Comparison of ENCODE assay signal across 8 mouse cellular contexts in the genomic region with DNA sequence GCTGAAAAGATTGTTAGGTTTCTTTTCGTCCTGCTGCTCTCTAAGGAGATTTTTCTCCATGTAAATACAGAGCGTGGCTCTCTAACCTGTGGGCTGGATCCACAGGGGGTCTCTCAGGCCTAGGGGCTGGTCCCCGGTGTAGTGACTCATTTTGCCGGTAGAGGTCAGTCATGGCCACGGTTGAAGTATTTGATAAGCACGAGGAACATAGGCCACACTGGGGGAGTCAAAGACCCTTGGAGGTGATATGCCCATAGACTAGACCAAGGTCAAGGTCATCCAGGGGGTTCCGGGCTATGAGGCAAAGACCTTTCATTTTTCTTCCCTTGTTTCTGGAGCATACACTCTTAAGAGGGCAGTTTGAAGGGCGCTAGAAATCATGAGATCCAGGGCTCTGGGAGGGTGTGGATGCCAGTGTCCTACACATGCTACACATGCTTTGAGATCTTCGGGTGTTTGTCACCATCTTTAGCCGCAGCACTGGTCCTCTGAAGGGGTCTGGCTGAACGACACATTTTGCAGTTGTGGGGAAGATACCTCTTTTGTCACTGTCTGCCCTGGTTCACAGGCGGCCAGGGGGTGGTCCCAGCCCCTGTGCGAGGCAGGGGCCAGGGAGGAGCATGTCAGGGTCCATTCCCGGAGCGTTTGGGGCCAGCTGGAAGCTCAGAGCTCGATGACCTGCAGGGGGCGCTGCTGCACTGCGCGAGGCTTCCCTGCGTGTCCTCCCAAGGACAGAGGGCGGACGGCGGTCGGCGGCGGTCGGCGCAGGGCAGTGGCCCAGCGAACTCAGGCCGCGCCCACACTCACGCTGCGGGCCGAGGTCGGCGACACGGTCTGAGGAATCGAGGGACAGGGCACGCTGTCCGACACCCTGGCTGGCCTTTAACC.
DNase-seq lines count a peak whose midpoint lies in the region; TF ChIP-seq lines count a peak whose summit lies in the region.

No protein-coding gene starts in this region.

- TF ChIP-seq CTCF in layer of hippocampus, adult 2 months (conservative IDR thresholded peaks at IDR 0.05) = peak; percentile 82
- peak; percentile 64 for TF ChIP-seq CTCF in lung, adult 2 months (IDR thresholded peaks at IDR 0.05; ENCODE audit: insufficient read depth, low read length)

- H3K4me1 ChIP-seq in lung, adult 2 months (ENCODE audit: control insufficient read depth, insufficient read depth, low read length) = no peaks in the 10 kb centered on the region

- H3K27ac ChIP-seq in layer of hippocampus, adult 2 months = peak overlapping the region; percentile 86

- no peak for TF ChIP-seq POLR2A in lung, adult 2 months (IDR thresholded peaks at IDR 0.05; ENCODE audit: borderline replicate concordance, extremely low read depth, low read depth, low read length)

- H3K4me3 ChIP-seq in layer of hippocampus, adult 2 months = peak overlapping the region; percentile 65
- peak overlapping the region; percentile 6 for H3K4me3 ChIP-seq in lung, adult 2 months (replicated peaks; ENCODE audit: extremely low read depth, low read depth, low read length)

- WGBS in lung, adult 2 months = 4% methylated on average over 40 of the region's 40 CpGs

- DNase-seq in ES-CJ7 (ENCODE audit: low read depth, low spot score) = peak; percentile 78
- peak; percentile 66 for DNase-seq in cerebellum, adult 11-12 months
- DNase-seq in forelimb bud, embryonic 11.5 days (ENCODE audit: low read depth, low spot score) = peak; percentile 89
- peak; percentile 95 for DNase-seq in heart, postnatal 4 days
- peak; percentile 74 to 90 for DNase-seq in layer of hippocampus, adult 2 months (ENCODE audit: low spot score in 2 of 2)
- peak; percentile 73 for DNase-seq in lung, adult 2 months
- peak; percentile 74 for DNase-seq in ovary, postnatal 10 days (ENCODE audit: low spot score)
- peak; percentile 25 to 76 for DNase-seq in thymus, postnatal 10 days (ENCODE audit: low spot score in 2 of 2)

Comparison
In these comparisons a context has a peak if more than half of its experiments do, and no peak if none do; other contexts are left out.
1. Peak in every context shown above with its lines: DNase-seq, H3K4me3 ChIP-seq and H3K27ac ChIP-seq.